Mouse (Mus musculus) adrenal gland, postnatal 10 days (tissue): Measurements from ENCODE around the gene Lpcat2. TPM values are rescaled to one million over a fixed set of nuclear protein-coding genes. Genes with fewer than 3 reads are reported as not detected.

Experiments used
- DNase-seq: peaks from one replicate; pipeline ENCODE4 v3.0.0; 2021; ENCODE audit warnings: mixed read lengths
- long read RNA-seq, 2 experiments: library from polyadenylated mRNA; stranded (forward); transcript quantifications; one replicate each; pipeline ENCODE4 v2.0.0; 2021
- total RNA-seq, 2 experiments: library from RNA; stranded (reverse); gene quantifications; 2 replicates each; pipeline ENCODE4 v1.2.3; 2021

The Lpcat2 gene
- 1 to 10 TPM; 2.5 to 2.6 TPM for total RNA-seq
- long read RNA-seq, experiment 1, partial matches to known transcripts, result 0 of 5 reads
- long read RNA-seq, experiment 1, other reads (novel, unspliced or antisense), result 1 of 5 reads
- long read RNA-seq, experiment 2, partial matches to known transcripts, result 0 of 2 reads
- long read RNA-seq, experiment 2, other reads (novel, unspliced or antisense), result 0 of 2 reads

- peak; percentile 79 for DNase-seq
Measured at GRCm38 (mm10) chr8:92855171-92855894, at the start of gene Lpcat2. Gene Lpcat2, plus strand, starts transcription at chr8:92855339.

DNA sequence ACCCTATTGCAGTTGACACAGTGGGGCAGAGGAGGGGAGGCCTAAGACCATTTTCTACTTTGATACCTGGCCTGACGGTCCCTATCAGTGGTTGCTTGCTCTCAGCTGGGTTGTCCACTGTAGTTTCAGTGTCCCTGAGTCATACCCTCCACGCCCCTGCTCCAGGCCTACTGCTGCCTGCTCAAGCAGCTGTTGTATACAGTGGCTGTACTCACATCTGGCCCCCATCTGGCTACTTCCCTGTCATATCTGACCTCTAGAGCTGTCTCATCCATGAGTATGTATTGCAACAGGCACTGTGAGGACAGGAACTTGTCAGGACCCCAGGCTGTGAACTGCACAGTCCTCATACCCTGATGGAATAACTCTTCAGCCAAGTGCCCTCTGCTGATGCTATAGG lies 42.4 kb upstream of the Lpcat2 start:
- no peak for DNase-seq

DNA sequence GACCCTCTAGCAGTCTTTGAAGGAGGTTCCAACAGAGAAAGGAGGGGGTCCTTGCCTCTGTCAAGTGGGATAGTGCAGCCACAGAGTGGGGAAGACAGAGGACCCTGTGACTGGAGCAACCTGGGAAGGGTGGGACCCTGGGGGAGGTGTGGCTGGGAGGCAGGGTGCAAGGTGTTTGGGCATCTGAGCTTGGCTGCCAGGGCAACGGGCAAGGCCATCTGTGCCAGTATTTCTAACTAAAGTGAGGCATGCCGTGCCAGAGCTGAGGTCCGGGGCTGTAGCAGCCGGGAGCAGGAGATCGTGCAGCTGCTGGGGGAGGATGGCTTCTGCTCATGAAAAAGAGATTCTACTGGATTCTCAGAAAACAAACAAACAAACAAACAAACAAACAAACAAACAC lies 39.5 kb upstream of the Lpcat2 start:
- DNase-seq, result no peak

DNA sequence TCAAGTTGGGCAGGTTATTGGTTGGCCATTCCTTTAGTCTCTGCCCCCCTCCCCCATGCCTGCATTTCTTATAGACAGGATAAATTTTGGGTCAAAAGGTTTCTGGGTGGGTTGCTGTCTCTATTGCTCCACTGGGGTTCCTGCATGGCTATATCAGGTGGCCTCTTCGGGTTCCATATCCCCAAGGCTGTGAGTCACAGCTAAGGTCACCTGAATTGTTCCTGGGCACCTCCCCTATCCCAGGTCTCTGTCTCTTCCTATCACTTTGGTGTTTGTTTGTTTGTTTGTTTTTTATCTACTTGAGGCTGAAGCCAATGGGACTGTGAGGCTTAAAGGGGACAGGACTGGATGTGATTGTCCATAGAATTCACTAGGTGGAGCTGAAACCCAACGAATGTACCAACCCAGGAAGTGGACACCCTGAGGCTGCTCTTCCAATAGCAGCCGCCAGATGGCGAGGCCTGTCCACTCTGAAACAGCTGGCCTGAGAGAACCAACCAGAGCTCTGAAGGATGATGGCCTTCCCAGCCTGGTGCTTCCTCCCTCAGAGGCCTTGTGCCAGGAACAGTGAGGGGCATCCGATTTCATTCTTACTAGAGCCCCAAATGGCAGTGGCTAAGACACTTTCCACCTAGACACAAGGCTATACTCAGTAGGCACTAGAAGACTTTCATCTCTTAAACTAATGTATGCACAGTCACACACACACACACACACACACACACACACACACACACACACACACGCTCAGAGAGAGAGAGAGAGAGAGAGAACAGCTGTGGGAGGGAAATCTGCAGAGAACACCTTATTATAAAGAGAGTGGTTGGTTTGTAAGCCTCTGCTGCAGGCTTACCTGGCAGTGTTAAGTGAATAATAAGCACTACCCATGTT lies 37.0 kb upstream of the Lpcat2 start:
- peak; percentile 93 for DNase-seq

DNA sequence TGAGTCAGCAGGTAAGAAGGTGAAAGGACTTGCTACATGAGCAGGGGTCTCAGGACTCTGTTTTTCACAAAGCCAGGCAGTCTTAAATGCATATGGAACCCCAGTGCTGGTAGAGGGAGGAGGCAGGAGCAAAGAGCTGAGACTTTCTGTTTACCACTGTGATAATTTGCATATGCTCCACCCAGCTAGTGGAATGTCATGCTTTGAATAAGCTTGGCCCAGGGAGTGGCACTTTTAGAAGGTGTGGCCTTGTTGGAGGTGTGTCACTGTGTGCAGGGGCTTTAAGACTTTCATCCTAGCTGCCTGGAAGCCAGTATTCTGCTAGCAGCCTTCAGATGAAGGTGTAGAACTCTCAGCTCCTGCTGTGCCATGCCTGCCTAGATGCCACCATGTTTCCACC lies 34.0 kb upstream of the Lpcat2 start:
- DNase-seq, result no peak

DNA sequence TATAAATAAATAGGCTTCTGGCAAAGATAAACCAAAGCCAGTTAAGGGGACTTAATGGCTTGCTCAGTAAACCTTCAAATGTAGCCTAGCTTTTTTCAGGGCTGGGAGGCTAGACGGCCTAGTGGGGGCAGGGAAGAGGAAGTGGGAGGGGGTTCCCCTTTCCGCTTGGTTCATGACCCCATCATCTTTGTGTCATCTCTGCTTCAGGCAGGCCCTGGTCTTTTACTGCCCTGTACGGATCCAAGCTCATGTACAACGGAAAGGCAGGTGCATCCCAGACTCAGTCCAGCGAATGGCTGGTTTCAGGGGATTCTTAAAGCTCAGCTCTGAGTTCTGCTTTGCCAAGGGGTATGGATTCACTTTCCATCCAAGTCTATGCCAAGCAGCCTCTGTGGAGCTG lies 32.8 kb upstream of the Lpcat2 start:
- no peak for DNase-seq

- DNase-seq, result no peak
Measured at GRCm38 (mm10) chr8:92825991-92826390, 29.1 kb upstream of the Lpcat2 start.

DNA sequence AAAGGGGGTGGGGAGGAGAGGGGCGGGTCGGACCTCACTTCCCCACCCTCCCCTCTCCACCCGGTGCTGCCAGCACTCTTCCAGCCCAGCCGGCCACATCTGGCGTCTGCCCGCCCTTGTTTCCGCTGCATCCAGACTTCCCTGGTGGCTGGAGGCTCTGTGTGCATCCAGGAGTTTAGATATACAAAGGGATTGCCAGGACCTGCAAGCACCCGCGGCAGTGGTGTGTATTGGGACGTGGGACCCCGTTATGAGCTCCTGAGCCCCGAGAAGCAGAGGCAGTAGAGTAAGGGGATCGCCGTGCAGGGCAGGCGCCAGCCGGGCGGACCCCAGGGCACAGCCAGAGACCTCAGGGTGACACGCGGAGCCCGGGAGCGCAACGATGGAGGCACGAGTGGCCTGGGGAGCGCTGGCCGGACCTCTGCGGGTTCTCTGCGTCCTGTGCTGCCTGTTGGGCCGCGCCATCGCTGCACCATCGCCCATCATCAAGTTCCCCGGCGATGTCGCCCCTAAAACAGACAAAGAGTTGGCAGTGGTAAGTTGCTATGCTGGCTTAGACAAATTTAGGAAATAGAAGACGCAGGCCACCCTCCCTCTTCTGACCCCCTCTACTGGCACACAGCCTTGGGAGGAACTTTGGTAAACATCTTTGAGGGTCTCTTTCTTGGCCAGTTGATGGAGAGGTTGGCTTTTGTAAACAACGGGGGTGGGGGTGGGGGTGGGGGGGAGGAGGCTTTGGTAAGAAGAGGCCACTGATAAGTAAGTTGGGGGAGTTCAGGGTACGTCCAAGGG lies 27.7 kb upstream of the Lpcat2 start, which contains the start of gene Mmp2:
TSS of gene Mmp2 (plus strand) at position 49 of the 792 bp plus-strand sequence.
- peak; percentile 40 for DNase-seq

GRCm38 (mm10) chr8:92828251-92828743 lies 26.8 kb upstream of the Lpcat2 start:
- DNase-seq, result peak; percentile 47

GRCm38 (mm10) chr8:92834065-92834731 lies 20.9 kb upstream of the Lpcat2 start:
- DNase-seq, result no peak

- DNase-seq, result no peak
Measured at GRCm38 (mm10) chr8:92834786-92835500, 20.2 kb upstream of the Lpcat2 start.

- no peak for DNase-seq
Measured at GRCm38 (mm10) chr8:92835901-92836300, 19.2 kb upstream of the Lpcat2 start.

- peak; percentile 40 for DNase-seq
Measured at GRCm38 (mm10) chr8:92838616-92839015, 16.5 kb upstream of the Lpcat2 start.

GRCm38 (mm10) chr8:92839161-92839560 lies 16.0 kb upstream of the Lpcat2 start:
- no peak for DNase-seq

DNA sequence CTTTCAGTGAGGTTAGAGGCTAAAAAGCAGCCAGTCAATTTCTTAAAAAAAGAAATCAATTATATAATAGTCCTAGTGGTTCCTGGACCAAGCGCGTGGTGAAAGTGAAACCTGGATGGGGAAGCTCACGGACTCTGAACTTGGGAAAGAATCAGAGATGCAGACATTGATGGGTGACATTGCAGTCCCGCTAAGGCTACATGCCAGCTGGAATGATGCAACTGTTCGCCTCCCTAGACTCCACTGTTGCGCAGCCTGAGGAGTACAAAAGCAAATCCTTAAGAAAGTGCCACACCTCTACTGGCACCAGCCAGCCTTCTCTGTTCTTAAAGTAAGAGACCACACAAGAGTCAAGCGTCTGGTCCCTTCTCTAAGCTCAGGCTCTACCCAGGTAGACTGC lies 15.3 kb upstream of the Lpcat2 start:
- DNase-seq, result peak; percentile 75

GRCm38 (mm10) chr8:92846684-92847083 lies 8.5 kb upstream of the Lpcat2 start:
- no peak for DNase-seq

- peak; percentile 21 for DNase-seq
Measured at GRCm38 (mm10) chr8:92847299-92847698, 7.8 kb upstream of the Lpcat2 start.

DNA sequence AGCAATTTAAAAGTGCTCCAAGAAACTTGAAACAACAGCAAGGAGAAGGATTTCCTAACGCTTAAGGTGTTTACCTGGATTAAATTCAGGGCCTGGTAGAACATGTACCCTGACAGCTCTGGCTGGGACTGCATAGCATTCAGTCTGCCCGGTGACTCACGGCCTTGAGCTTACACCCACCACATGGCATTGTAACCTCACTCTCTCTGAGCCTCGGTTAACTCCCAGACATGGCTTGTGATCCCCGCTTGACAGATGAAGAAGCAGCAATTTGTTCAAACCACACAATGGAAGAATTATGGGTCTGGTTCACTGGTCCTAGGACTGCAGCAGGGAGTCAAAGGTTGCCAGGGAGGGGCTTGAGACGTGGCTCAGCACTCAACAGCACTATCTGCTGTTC lies 5.9 kb upstream of the Lpcat2 start:
- peak; percentile 28 for DNase-seq

DNA sequence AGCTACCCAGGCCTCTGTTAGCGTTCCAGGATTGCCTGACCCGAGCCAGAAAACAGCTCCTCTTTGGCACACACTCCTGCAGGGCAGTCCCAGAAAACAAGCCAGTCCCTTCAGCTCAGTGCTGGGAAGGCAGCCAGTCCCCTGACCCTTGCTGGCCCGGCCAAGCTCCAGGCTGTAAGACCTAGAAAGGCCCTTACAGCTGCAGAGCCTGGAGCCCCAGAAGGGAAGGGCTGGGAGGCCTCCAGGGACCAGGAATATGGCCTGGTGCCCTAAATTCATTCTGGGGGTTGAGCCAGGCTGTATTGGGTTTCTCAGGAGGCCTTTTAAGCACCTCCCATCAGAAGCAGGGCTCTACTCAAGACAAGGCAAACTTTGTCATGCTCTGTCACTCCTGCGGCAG lies 4.9 kb upstream of the Lpcat2 start:
- DNase-seq, result peak; percentile 89

- no peak for DNase-seq
Measured at GRCm38 (mm10) chr8:92851381-92851780, 3.8 kb upstream of the Lpcat2 start.
